Mouse (Mus musculus): ENCODE measurements around the gene Klhl13. TPM values are rescaled to one million over a fixed set of nuclear protein-coding genes. Genes with fewer than 3 reads are reported as not detected.

Klhl13 gene
- polyA plus RNA-seq, 1 experiment from 2014 or later, result 150 TPM

DNA sequence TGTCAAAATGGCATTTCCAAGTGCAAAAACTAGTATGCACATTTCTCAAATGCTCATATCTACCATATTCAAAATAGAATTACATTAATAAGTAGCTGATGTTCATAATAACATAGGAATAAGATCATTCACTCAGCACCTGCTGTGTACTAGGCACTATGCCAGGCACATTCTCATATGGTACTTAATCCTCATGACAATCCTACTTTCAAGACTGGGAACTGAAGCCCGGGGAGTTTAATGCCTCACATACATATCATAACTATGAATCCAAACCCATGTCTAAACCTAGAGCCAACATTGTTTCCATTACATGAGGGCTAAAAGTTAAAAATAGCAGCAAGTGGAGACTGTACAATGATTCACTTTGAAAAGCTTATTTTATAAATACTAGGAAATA lies 97.3 kb downstream of the Klhl13 start:
- Histone ChIP-seq H3K9ac (replicated peaks) (no peak overlapping the region), H3K27ac (no peak overlapping the region), H3K36me3 (no peaks in the 10 kb centered on the region), H3K4me3 (replicated peaks) (no peak overlapping the region), H3K9me3 (no peaks in the 10 kb centered on the region), H3K4me1 (replicated peaks) (no peaks in the 10 kb centered on the region), H3K4me2 (replicated peaks) (no peak overlapping the region), H3K27me3 (no peaks in the 10 kb centered on the region)
- no peak for ATAC-seq
- WGBS, result 57% methylated on average over 1 of the region's 1 CpGs

DNA sequence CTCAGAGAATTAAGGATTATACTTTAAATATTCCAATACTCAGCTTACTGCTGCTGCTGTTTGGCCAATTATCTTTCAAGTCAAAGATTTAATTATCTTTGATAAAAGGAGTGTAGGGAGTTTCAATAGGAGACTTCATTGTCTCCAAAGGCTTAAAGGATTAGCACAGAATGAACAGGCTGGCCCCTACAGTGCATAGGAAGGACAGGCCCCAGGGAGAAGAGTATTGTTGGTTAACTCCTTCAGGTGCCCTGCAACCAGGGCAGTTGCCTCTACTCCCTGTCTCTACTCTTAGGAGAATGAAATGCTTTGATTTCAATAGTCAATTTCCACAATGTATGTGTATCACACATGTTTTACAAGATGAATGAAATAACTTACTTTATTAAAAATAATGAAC lies 116.1 kb downstream of the Klhl13 start:
- Histone ChIP-seq H3K4me3 (replicated peaks) (no peak overlapping the region), H3K9ac (replicated peaks) (no peak overlapping the region), H3K36me3 (no peaks in the 10 kb centered on the region), H3K4me1 (replicated peaks) (peaks cover 2% of the 10 kb centered on the region; the same call in 1 of the 2 replicates), H3K4me2 (replicated peaks) (no peak overlapping the region), H3K9me3 (no peaks in the 10 kb centered on the region), H3K27me3 (no peaks in the 10 kb centered on the region), H3K27ac (no peak overlapping the region)
- ATAC-seq, result peak; percentile 84
